Mouse (Mus musculus) hindbrain, embryonic 16.5 days (tissue): Measurements from ENCODE around the gene Eng. TPM values are rescaled to one million over a fixed set of nuclear protein-coding genes. Genes with fewer than 3 reads are reported as not detected.

ENCODE experiments used
- ATAC-seq: fragments of 200-750 bp; cut with Nextera tagmentation; 2 replicates; pipeline ENCODE4 v1.8.0; 2017; ENCODE audit warnings: moderate TSS enrichment, moderate library complexity
- H3K27ac ChIP-seq: fragments of 300-500 bp; sonication (generic); 2 replicates; pipeline ENCODE4 v1.5.1; 2014; ENCODE audit warnings: low read depth, mild to moderate bottlenecking, control low read depth, low read length, moderate library complexity
- H3K27me3 ChIP-seq: fragments of 300-500 bp; sonication (generic); replicated peaks from 2 replicates; pipeline ENCODE4 v1.6.1; 2014; ENCODE audit warnings: low read length; ENCODE audit not compliant: control insufficient read depth, insufficient read depth
- H3K36me3 ChIP-seq: fragments of 300-500 bp; sonication (generic); 2 replicates; pipeline ENCODE4 v1.6.1; 2014; ENCODE audit warnings: mild to moderate bottlenecking, low read length, moderate library complexity, mixed read lengths; ENCODE audit not compliant: control insufficient read depth, insufficient read depth
- H3K4me1 ChIP-seq: fragments of 300-500 bp; sonication (generic); 2 replicates; pipeline ENCODE4 v1.6.1; 2014; ENCODE audit warnings: low read depth, low read length; ENCODE audit not compliant: control insufficient read depth, insufficient read depth
- H3K4me2 ChIP-seq: fragments of 300-500 bp; sonication (generic); 2 replicates; pipeline ENCODE4 v1.6.1; 2014; ENCODE audit warnings: mild to moderate bottlenecking, low read length, control low read depth, moderate library complexity
- H3K4me3 ChIP-seq: fragments of 300-500 bp; sonication (generic); 2 replicates; pipeline ENCODE4 v1.5.1; 2014; ENCODE audit warnings: mild to moderate bottlenecking, low read length, control low read depth, moderate library complexity
- H3K9ac ChIP-seq: fragments of 300-500 bp; sonication (generic); 2 replicates; pipeline ENCODE4 v1.6.1; 2014; ENCODE audit warnings: low read depth, mild to moderate bottlenecking, control low read depth, low read length, moderate library complexity
- H3K9me3 ChIP-seq: fragments of 300-500 bp; sonication (generic); 2 replicates; pipeline ENCODE4 v1.6.1; 2014; ENCODE audit warnings: mild to moderate bottlenecking, low read length, moderate library complexity; ENCODE audit not compliant: control insufficient read depth
- WGBS: fragments of 180-500 bp; shearing (Covaris S2); extraction: QIAGEN DNeasy Blood & Tissue Kit; methylation state at CpG from one replicate; pipeline ENCODE4 v1.1.7; 2014; 5-methylcytosine and 5-hydroxymethylcytosine counted together
- polyA plus RNA-seq: library from polyadenylated mRNA; unstranded; fragments of >200 nt; fragmentation: Nextera tagmentation; extraction: Ambion mirVana; gene quantifications from 2 replicates; pipeline ENCODE4 v1.2.1, GENCODE M21; 2015

Gene Eng
- polyA plus RNA-seq, 1 experiment from 2014 or later = 34.2 TPM

DNA sequence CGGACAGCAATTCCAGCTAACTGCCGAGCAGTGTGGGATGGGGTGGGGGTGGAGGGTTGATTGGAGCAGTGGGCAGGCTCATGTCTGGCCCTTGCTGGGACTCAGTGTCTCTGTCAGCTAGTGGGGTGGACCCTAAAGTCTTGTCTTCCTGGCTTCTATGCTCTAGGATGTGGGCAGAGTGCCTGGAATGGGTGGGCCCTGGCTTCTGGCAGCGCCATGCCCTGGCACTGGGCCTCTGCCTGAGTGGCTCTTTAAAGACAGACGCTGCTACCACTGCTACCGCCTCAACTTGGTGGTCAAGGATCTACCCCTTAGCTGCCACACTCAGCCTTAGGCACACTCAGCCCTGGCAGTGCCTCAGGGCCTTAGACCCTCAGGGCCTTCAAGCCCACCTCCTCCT, 17.7 kb upstream of the Eng start:
- Histone ChIP-seq H3K9me3 (no peaks in the 10 kb centered on the region), H3K9ac (peak overlapping the region; percentile 29; the same call in 1 of the 2 replicates), H3K36me3 (peaks cover 4% of the 10 kb centered on the region), H3K27ac (peak overlapping the region; percentile 70), H3K4me2 (peak overlapping the region; percentile 41), H3K4me1 (peaks cover 45% of the 10 kb centered on the region), H3K4me3 (no peak overlapping the region), H3K27me3 (no peaks in the 10 kb centered on the region)
- peak; percentile 38 for ATAC-seq
- 31% methylated on average over 5 of the region's 5 CpGs for WGBS

GRCm38 (mm10) chr2:32629276-32629976, 17.0 kb upstream of the Eng start:
- peaks cover 5% of the 10 kb centered on the region for H3K36me3 ChIP-seq
- peaks cover 45% of the 10 kb centered on the region for H3K4me1 ChIP-seq
- H3K9ac ChIP-seq = peak overlapping the region; percentile 54
- H3K27ac ChIP-seq = peak overlapping the region; percentile 70
- ATAC-seq = peak; percentile 51
- H3K9me3 ChIP-seq = no peaks in the 10 kb centered on the region
- peak overlapping the region; percentile 41 for H3K4me2 ChIP-seq
- 31% methylated on average over 9 of the region's 9 CpGs for WGBS
- H3K4me3 ChIP-seq = peak overlapping the region; percentile 12; the same call in 1 of the 2 replicates
- no peaks in the 10 kb centered on the region for H3K27me3 ChIP-seq

- Histone ChIP-seq H3K4me2 (peak overlapping the region; percentile 41), H3K4me1 (peaks cover 40% of the 10 kb centered on the region), H3K9ac (0 out of 2 replicates have a peak overlapping the region, but pooled peaks have one; percentile 18), H3K27me3 (no peaks in the 10 kb centered on the region), H3K9me3 (no peaks in the 10 kb centered on the region), H3K27ac (no peak overlapping the region; the same call in 1 of the 2 replicates), H3K4me3 (no peak overlapping the region), H3K36me3 (peaks cover 5% of the 10 kb centered on the region)
- 76% methylated on average over 8 of the region's 9 CpGs for WGBS
- no peak for ATAC-seq
These were observed 16.4 kb upstream of the Eng start for GRCm38 (mm10) chr2:32630036-32630435.

DNA sequence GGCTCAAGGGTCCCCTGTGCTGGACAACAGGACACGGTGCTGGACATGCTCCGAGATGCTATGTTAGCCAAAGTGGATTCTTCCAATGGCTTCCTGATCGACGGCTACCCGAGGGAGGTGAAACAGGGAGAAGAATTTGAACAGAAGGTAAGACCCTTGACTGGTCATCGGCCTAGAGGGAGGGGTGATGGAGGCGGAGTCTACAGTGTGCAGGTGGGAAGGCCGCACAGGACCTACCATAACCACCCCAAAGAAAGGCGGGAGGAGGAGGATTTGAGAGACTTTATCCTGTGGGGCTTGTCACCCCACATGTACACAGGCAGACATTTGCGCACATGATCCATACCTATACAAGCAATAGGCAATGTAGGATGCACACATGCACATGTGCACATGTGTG, 15.3 kb upstream of the Eng start:
- Histone ChIP-seq H3K9ac (no peak overlapping the region), H3K27ac (no peak overlapping the region), H3K4me2 (0 out of 2 replicates have a peak overlapping the region, but pooled peaks have one; percentile 1), H3K36me3 (peaks cover 5% of the 10 kb centered on the region), H3K9me3 (no peaks in the 10 kb centered on the region), H3K27me3 (no peaks in the 10 kb centered on the region), H3K4me3 (no peak overlapping the region), H3K4me1 (peaks cover 31% of the 10 kb centered on the region)
- WGBS = 85% methylated on average over 10 of the region's 10 CpGs
- ATAC-seq = no peak

DNA sequence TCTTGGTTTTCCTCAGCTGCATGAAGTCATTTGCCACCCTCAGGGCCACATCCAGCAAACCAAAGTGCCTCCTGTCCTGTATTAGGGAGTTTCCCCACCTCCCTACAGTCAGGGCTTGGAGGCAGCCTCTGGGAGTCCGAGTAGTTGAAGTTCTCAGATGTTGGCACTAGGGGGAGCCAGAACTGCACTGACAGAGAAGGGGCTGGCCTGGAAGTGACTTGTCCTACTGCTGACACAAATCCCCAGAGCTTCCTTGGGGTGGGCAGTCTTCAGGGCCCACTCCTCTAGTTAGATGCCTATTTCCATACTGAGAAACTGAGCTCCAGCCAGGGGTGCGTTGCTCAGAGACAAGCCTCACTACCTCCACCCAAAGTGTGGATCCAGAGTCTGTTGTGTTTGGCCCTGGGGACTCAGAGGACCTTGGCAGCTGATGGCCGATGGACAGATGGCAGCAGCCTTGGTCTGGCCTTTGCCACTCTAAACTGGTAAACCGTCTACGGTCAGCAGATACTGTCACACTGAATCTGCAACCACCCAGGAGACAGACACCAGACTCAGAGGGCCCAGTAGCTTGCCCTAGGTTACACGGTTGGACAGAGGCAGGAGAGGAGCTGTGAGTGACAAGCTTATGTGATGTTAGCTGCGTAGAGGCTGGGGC, 14.5 kb upstream of the Eng start:
- Histone ChIP-seq H3K27ac (no peak overlapping the region; the same call in 1 of the 2 replicates), H3K27me3 (no peaks in the 10 kb centered on the region), H3K36me3 (peaks cover 5% of the 10 kb centered on the region), H3K4me2 (no peak overlapping the region), H3K4me3 (no peak overlapping the region), H3K4me1 (peaks cover 23% of the 10 kb centered on the region), H3K9me3 (no peaks in the 10 kb centered on the region), H3K9ac (peak overlapping the region; percentile 27)
- ATAC-seq = peak; percentile 7; the same call in 1 of the 2 replicates
- 40% methylated on average over 7 of the region's 7 CpGs for WGBS

DNA sequence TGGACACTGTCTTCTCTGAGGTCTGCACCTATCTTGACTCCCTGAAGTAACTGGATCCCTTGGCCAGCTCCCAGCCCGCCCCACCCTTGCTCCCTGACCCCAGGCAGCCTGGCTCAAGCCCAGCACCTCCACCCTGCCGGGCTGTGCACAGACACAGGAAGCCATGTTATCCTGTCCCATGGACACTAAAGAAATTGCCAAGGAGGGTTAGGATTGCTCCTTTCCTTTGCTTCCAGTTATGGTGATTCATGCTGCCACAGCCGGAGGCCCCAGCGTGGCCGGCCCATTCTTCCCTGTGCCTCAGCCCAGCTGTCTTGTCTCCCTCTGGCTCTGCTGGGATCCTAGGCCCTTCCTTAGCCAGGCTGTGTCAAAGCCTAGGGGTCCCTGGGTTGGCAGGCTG, 12.7 kb upstream of the Eng start:
- peak overlapping the region; percentile 44; the same call in 1 of the 2 replicates for H3K27ac ChIP-seq
- H3K4me3 ChIP-seq = no peak overlapping the region

DNA sequence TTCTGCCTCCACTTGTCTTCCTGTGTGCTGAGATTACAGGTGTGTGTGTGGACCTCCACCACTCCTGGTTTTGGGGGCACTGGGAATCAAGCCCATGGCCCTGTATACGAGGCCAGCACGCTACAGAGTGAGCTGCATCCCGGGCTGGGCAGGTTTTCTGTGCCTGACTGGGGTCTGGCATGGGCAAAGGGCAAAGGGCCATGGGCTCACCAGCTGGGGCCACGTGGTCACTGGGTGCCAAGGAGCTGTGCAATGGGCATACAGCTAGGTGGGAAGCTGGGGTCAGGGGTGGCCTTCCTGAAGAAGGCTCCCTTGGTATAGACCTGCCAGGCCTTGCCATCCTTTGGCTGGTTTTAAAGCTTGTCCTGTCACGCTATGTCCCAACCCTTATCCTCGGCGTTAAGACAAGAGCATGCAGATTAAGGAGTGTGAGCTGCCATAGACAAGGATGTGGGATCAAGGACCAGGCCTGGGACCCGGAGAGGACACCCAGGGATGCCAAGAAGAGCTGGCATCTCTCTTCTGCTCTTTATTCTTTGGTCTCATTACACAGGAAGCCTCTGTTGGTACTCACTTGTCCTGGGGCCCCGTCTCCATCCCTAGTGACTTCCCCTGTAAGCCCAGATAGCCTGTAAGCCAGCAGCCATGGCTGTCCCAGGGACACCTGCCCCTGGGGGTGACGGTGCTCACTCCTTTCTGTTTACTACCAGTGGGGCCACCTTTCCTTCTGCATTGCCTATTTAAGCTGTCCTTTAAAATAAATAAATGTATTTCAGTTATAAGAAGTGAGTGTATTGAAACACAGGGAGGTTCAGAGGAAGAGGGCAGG, 11.9 kb upstream of the Eng start:
- ATAC-seq = no peak
- no peak overlapping the region for H3K4me3 ChIP-seq
- no peaks in the 10 kb centered on the region for H3K9me3 ChIP-seq
- no peak overlapping the region for H3K27ac ChIP-seq
- H3K27me3 ChIP-seq = no peaks in the 10 kb centered on the region
- H3K4me2 ChIP-seq = no peak overlapping the region
- peaks cover 2% of the 10 kb centered on the region for H3K4me1 ChIP-seq
- H3K9ac ChIP-seq = no peak overlapping the region
- H3K36me3 ChIP-seq = peaks cover 5% of the 10 kb centered on the region
- 89% methylated on average over 10 of the region's 10 CpGs for WGBS

More for the DNA sequence above, 12.7 kb upstream of the Eng start:
- Histone ChIP-seq H3K4me1 (peaks cover 11% of the 10 kb centered on the region), H3K27me3 (no peaks in the 10 kb centered on the region), H3K9ac (peak overlapping the region; percentile 17; the same call in 1 of the 2 replicates), H3K36me3 (peaks cover 5% of the 10 kb centered on the region), H3K4me2 (no peak overlapping the region), H3K9me3 (no peaks in the 10 kb centered on the region)
- ATAC-seq = no peak
- 79% methylated on average over 5 of the region's 5 CpGs for WGBS

GRCm38 (mm10) chr2:32636617-32637016, 9.8 kb upstream of the Eng start:
- Histone ChIP-seq H3K4me3 (no peak overlapping the region), H3K9ac (no peak overlapping the region), H3K4me1 (no peaks in the 10 kb centered on the region; the same call in 1 of the 2 replicates), H3K4me2 (no peak overlapping the region), H3K9me3 (no peaks in the 10 kb centered on the region), H3K36me3 (peaks cover 5% of the 10 kb centered on the region), H3K27ac (no peak overlapping the region), H3K27me3 (no peaks in the 10 kb centered on the region)
- no peak for ATAC-seq
- WGBS = 87% methylated on average over 7 of the region's 7 CpGs
